Mouse (Mus musculus) kidney, embryonic 14.5 days (tissue): ENCODE results near the gene Eef1a2. TPM values are rescaled to one million over a fixed set of nuclear protein-coding genes. Genes with fewer than 3 reads are reported as not detected.
"Not testable (repeated sequence)": the region's sequence is repeated elsewhere in the genome, so short reads cannot be mapped to it uniquely, and the experiment has no call there.

Experiments
- ATAC-seq: fragments of 200-750 bp; cut with Nextera tagmentation; 2 replicates; pipeline ENCODE4 v1.8.0; 2017; ENCODE audit warnings: moderate number of reproducible peaks, mild to moderate bottlenecking, moderate TSS enrichment, moderate library complexity; ENCODE audit not compliant: low FRiP score, low TSS enrichment
- H3K27ac ChIP-seq: fragments of 300-500 bp; sonication (generic); 2 replicates; pipeline ENCODE4 v1.5.1; 2014; ENCODE audit warnings: low read depth, mild to moderate bottlenecking, low read length, moderate library complexity, mixed read lengths
- H3K27me3 ChIP-seq: fragments of 300-500 bp; sonication (generic); 2 replicates; pipeline ENCODE4 v1.6.1; 2014; ENCODE audit warnings: mild to moderate bottlenecking, low read length; ENCODE audit not compliant: control insufficient read depth, insufficient read depth
- H3K36me3 ChIP-seq: fragments of 300-500 bp; sonication (generic); 2 replicates; pipeline ENCODE4 v1.6.1; 2014; ENCODE audit warnings: low read length, mixed read lengths; ENCODE audit not compliant: control insufficient read depth, insufficient read depth
- H3K4me1 ChIP-seq: fragments of 300-500 bp; sonication (generic); 2 replicates; pipeline ENCODE4 v1.6.1; 2014; ENCODE audit warnings: low read length, mixed read lengths; ENCODE audit not compliant: control insufficient read depth, insufficient read depth
- H3K4me2 ChIP-seq: fragments of 300-500 bp; sonication (generic); replicated peaks from 2 replicates; pipeline ENCODE4 v1.6.1; 2014; ENCODE audit warnings: low read depth, mild to moderate bottlenecking, low read length
- H3K4me3 ChIP-seq: fragments of 300-500 bp; sonication (generic); 2 replicates; pipeline ENCODE4 v1.5.1; 2014; ENCODE audit warnings: mild to moderate bottlenecking, low read length
- H3K9ac ChIP-seq: fragments of 300-500 bp; sonication (generic); 2 replicates; pipeline ENCODE4 v1.6.1; 2014; ENCODE audit warnings: low read depth, mild to moderate bottlenecking, low read length, moderate library complexity
- H3K9me3 ChIP-seq: fragments of 300-500 bp; sonication (generic); 2 replicates; pipeline ENCODE4 v1.6.1; 2016; ENCODE audit warnings: low read length; ENCODE audit not compliant: control insufficient read depth
- WGBS: fragments of 180-500 bp; shearing (Covaris S2); extraction: QIAGEN DNeasy Blood & Tissue Kit; methylation state at CpG from one replicate; pipeline ENCODE4 v1.1.7; 2014; 5-methylcytosine and 5-hydroxymethylcytosine counted together
- polyA plus RNA-seq: library from polyadenylated mRNA; unstranded; fragments of >200 nt; fragmentation: Nextera tagmentation; extraction: Ambion mirVana; gene quantifications from 2 replicates; pipeline ENCODE4 v1.2.1, GENCODE M21; 2014

Gene Eef1a2
- polyA plus RNA-seq, 1 experiment from 2014 or later = not detected

DNA sequence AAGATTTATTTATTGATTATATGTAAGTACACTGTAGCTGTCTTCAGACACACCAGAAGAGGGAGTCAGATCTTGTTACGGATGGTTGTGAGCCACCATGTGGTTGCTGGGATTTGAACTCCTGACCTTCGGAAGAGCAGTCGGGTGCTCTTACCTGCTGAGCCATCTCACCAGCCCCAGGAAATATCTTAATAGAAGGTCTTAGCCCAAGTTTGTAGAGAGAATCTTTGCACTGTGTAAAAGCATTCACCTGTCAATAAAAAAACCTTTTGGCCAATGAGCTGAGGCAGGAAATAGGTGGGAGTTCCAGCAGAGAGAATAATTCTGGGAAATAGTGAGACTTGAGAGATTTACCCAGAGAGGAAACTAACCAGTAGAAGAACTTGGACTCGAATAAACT, 34.6 kb upstream of the Eef1a2 start:
- H3K4me3 ChIP-seq, ATAC-seq, H3K9ac ChIP-seq, H3K27me3 ChIP-seq, H3K4me2 ChIP-seq, H3K9me3 ChIP-seq, H3K4me1 ChIP-seq, H3K27ac ChIP-seq: not testable (repeated sequence)
- H3K36me3 ChIP-seq = peaks cover 13% of the 10 kb centered on the region; the same call in 1 of the 2 replicates
- WGBS = 81% methylated on average over 4 of the region's 4 CpGs

DNA sequence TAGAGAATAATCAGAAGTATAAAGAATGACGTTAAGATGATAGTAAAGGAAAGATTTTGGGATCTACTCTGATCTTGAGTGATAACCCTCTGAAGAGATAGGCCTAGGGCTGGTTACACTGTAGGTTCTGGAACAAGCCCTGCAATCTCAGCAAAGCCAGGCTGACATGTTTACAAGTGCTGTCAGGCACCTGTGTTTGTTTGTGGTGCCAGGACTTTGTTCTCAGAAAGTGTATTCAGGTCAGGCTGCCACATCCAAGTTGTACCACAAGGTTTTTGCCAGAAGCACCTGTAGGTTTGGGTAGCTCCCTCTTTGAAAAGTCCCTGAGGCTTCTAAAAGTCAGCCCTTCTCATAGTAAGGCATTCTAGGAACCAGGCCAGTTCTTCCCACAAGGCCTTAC, 32.5 kb upstream of the Eef1a2 start:
- Histone ChIP-seq H3K9me3 (no peaks in the 10 kb centered on the region), H3K27ac (no peak overlapping the region), H3K27me3 (no peaks in the 10 kb centered on the region), H3K4me1 (peaks cover 6% of the 10 kb centered on the region; the same call in 1 of the 2 replicates), H3K36me3 (peaks cover 13% of the 10 kb centered on the region; the same call in 1 of the 2 replicates), H3K4me2 (no peak overlapping the region), H3K9ac (no peak overlapping the region), H3K4me3 (no peak overlapping the region)
- 71% methylated on average over 1 of the region's 1 CpGs for WGBS
- no peak for ATAC-seq

DNA sequence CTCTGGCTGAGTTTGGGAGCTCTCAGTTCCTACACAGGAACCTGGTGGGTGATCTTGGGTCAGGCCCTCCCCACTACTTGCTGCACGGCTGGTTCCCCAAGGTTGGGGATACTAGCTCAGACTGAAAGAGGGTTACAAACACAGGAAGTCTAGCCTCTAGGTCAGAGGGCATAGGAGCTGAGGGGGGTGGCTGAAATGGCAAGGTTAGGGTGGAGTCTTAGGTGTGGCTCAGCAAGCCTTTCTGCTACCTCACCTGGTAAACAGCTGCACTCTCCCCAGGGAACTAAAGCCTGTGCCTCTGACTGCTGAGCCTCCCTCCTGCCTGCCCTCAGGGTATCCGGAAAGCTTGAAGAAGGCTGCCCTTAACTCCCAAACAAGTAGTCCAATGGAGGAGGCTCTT, 31.9 kb upstream of the Eef1a2 start:
- H3K4me1 ChIP-seq = peaks cover 6% of the 10 kb centered on the region; the same call in 1 of the 2 replicates
- no peak for ATAC-seq
- H3K4me3 ChIP-seq = peak overlapping the region; percentile 78; the same call in 1 of the 2 replicates
- 60% methylated on average over 2 of the region's 2 CpGs for WGBS
- peak overlapping the region; percentile 97 for H3K4me2 ChIP-seq
- H3K27ac ChIP-seq = 0 out of 2 replicates have a peak overlapping the region, but pooled peaks have one; percentile 52
- H3K9me3 ChIP-seq = no peaks in the 10 kb centered on the region
- 0 out of 2 replicates have a peak overlapping the region, but pooled peaks have one; percentile 23 for H3K9ac ChIP-seq
- no peaks in the 10 kb centered on the region for H3K27me3 ChIP-seq
- peaks cover 13% of the 10 kb centered on the region; the same call in 1 of the 2 replicates for H3K36me3 ChIP-seq

DNA sequence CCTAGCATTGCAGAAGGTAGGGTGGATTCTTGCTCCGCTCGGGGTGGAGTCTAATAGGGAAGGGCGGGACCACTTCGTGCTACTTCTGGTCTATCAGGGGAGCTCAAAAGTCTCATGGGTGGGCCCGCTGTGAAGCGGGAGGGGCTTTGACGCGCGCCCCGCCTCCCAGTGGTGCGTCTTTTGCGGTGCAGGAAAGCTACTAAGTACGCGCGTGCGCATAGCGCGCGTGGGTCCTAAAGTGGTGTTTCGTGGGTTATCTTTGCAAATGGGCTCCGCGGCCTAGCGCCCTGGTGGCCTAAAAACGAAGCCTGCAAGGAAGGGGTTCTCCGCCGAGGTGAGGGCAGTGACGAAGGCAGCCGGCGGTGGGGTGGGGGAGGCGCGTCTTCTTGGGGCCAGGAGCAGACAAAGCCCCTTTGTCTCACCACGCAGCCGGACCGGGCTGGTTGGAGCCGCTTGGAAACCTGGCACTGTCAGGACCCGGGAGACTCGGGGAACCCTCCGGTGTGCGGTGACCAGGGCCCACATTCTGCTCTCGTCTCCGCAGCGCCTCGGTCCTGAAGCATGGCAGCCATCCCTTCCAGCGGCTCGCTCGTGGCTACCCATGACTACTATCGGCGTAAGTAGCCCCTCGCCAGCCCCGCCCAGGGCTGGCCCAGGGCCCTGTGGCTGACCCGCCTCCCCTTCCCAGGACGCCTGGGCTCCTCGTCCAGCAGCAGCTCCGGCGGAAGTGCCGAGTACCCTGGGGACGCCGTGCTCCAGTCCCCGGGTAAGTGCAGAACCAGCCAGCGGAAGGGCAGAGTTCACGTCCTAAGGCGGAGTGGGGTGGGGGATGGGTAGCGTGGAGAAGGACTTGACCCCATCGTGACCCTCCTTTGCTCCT, 30.5 kb upstream of the Eef1a2 start, which contains the start of gene Ppdpf:
TSS of gene Ppdpf (plus strand) at position 127 of the 880 bp plus-strand sequence.
- peak within 1 kb of the TSS; percentile 97 for H3K4me2 ChIP-seq
- 0% methylated on average over 64 of the region's 64 CpGs for WGBS
- peaks cover 13% of the 10 kb centered on the region; the same call in 1 of the 2 replicates for H3K36me3 ChIP-seq

DNA sequence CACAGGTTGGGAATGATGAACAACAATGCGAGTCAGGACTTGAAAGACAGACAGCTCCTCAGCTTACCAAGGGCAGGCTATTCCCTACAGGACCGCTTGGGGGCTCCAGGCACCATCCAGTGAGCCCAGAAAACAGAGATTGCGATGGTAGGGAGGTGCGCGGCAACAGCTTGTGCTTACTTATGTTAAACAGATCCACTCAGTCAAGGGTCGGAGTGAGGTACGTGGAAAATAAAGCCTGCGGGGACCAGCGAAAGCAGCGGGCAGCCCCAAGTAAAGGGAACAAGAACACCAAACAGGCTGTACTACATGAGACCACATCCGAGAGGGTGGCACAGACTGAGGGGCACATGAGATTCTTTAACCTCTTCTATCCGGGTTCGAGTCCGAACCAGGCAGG, 29.8 kb upstream of the Eef1a2 start:
- Histone ChIP-seq H3K9ac (peak overlapping the region; percentile 87; the same call in 1 of the 2 replicates), H3K4me1 (peaks cover 6% of the 10 kb centered on the region; the same call in 1 of the 2 replicates), H3K9me3 (no peaks in the 10 kb centered on the region), H3K4me2 (peak overlapping the region; percentile 97), H3K27ac (peak overlapping the region; percentile 91; the same call in 1 of the 2 replicates), H3K36me3 (peaks cover 13% of the 10 kb centered on the region; the same call in 1 of the 2 replicates), H3K4me3 (peak overlapping the region; percentile 78), H3K27me3 (no peaks in the 10 kb centered on the region)
- under 1% methylated on average over 14 of the region's 14 CpGs for WGBS
- peak; percentile 70 for ATAC-seq

More for the DNA sequence above, 30.5 kb upstream of the Eef1a2 start, which contains the start of gene Ppdpf:
- ATAC-seq = peak; percentile 96
- H3K9me3 ChIP-seq = no peaks in the 10 kb centered on the region
- H3K9ac ChIP-seq = peak within 1 kb of the TSS; percentile 87
- peak within 1 kb of the TSS; percentile 91 for H3K27ac ChIP-seq
- no peaks in the 10 kb centered on the region for H3K27me3 ChIP-seq
- peak within 1 kb of the TSS; percentile 78 for H3K4me3 ChIP-seq
- H3K4me1 ChIP-seq = peaks cover 6% of the 10 kb centered on the region; the same call in 1 of the 2 replicates

DNA sequence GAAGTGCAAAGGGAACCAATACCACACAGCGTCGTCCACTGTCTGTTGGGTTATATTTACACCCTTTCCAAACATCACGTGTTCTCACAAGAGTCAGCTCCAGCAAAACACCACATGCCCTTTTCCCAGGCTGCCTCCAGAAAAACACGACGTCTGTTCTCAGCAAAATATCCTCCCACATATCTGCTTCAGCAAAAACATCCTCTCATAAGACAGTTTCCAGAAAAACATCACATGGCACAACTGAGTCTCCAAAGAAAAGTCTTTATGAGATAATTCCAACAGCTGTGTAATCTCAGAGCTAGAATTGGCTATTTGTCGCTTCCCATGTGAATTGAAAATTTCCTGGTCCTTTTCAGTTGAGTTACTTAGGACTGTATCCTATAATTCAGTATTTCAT, 24.1 kb upstream of the Eef1a2 start:
- Histone ChIP-seq H3K4me3 (no peak overlapping the region), H3K9me3 (no peaks in the 10 kb centered on the region)
- WGBS = 73% methylated on average over 6 of the region's 6 CpGs

DNA sequence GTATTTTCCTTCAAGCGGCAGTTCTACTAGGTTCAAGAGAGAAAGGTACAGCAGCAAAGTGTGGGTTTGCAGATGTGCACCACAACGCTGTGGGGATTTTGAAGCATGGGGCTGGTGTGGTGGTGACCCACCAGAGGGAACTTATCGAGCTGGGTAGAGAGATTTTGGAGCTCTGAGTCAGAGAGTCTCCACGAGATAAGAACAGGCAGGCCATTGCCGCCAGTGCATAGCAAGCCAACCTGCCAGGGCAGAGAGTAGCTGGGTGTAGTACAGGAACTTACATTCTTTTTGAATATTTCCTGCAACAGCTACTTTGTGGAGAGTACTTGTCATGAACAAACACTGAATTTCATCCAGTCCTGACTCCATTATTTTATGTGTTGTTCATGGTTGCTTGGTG, 21.7 kb upstream of the Eef1a2 start:
- Histone ChIP-seq H3K9ac (no peak overlapping the region), H3K36me3 (no peaks in the 10 kb centered on the region), H3K27ac (no peak overlapping the region), H3K27me3 (no peaks in the 10 kb centered on the region), H3K4me2 (no peak overlapping the region), H3K4me3 (no peak overlapping the region), H3K4me1 (no peaks in the 10 kb centered on the region), H3K9me3 (no peaks in the 10 kb centered on the region)
- WGBS = 86% methylated on average over 5 of the region's 5 CpGs
- no peak for ATAC-seq

More for the DNA sequence above, 24.1 kb upstream of the Eef1a2 start:
- no peak overlapping the region for H3K4me2 ChIP-seq
- H3K27ac ChIP-seq = no peak overlapping the region
- no peaks in the 10 kb centered on the region for H3K4me1 ChIP-seq
- H3K27me3 ChIP-seq = no peaks in the 10 kb centered on the region
- no peaks in the 10 kb centered on the region for H3K36me3 ChIP-seq
- H3K9ac ChIP-seq = no peak overlapping the region
- no peak for ATAC-seq

DNA sequence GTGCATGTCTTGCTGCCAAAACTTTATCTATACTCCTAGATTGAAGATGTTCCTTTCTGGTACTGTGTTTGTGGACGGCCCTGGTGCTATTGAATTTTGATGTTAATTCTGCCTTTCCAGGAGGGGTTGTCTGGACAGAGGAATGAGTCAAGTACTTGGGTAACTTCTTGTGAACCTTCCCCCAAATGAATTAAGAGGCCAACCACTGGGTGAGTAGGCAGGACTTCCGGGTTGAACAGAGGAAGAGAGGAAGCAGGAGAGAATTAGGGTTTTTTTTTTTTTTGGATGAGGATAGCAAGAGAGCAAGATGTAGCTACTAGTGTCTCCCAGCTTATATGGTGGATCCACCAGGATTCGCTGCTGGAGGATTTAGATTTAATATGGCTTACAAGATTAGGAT, 21.2 kb upstream of the Eef1a2 start:
- no peaks in the 10 kb centered on the region for H3K9me3 ChIP-seq
- no peak overlapping the region for H3K9ac ChIP-seq
- no peak overlapping the region for H3K4me2 ChIP-seq
- no peaks in the 10 kb centered on the region for H3K36me3 ChIP-seq
- H3K4me1 ChIP-seq = no peaks in the 10 kb centered on the region
- H3K27me3 ChIP-seq = no peaks in the 10 kb centered on the region
- H3K27ac ChIP-seq = no peak overlapping the region
- H3K4me3 ChIP-seq = no peak overlapping the region
- no peak for ATAC-seq
- WGBS = 76% methylated on average over 3 of the region's 3 CpGs

DNA sequence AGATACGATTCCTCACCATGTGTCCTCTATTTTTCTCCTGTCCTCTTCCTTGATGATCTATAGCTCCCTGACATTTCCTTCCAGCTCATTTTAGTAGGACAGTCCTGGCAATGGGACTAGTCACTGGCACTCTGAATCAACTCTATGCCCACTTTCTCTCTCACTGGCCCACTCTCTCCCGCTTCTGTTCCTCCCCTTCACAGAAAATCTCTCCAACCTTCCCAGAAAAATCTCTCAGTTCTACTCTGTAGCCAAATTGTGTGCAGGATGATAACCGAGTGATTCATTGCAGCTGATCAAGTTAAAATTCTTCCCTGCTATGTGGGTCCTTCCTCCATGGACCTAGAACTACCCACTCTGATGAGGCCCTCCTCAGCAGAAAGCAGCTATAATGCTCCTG, 17.8 kb upstream of the Eef1a2 start:
- H3K27me3 ChIP-seq = no peaks in the 10 kb centered on the region
- no peak for ATAC-seq
- H3K9ac ChIP-seq = no peak overlapping the region
- H3K36me3 ChIP-seq = no peaks in the 10 kb centered on the region
- H3K4me2 ChIP-seq = no peak overlapping the region
- H3K9me3 ChIP-seq = no peaks in the 10 kb centered on the region
- WGBS = 85% methylated on average over 3 of the region's 3 CpGs
- H3K4me1 ChIP-seq = no peaks in the 10 kb centered on the region
- H3K27ac ChIP-seq = no peak overlapping the region
- no peak overlapping the region for H3K4me3 ChIP-seq
